Mouse (Mus musculus) B cell, adult 62 days (primary cell): ENCODE results near the gene Fer1l5. TPM values are rescaled to one million over a fixed set of nuclear protein-coding genes. Genes with fewer than 3 reads are reported as not detected.

Experiments
- total RNA-seq: library from RNA; stranded (reverse); gene quantifications from 4 replicates; pipeline ENCODE4 v1.2.4, GENCODE M21; 2023

Fer1l5 gene
- total RNA-seq, result not detected in 4 replicates

DNA sequence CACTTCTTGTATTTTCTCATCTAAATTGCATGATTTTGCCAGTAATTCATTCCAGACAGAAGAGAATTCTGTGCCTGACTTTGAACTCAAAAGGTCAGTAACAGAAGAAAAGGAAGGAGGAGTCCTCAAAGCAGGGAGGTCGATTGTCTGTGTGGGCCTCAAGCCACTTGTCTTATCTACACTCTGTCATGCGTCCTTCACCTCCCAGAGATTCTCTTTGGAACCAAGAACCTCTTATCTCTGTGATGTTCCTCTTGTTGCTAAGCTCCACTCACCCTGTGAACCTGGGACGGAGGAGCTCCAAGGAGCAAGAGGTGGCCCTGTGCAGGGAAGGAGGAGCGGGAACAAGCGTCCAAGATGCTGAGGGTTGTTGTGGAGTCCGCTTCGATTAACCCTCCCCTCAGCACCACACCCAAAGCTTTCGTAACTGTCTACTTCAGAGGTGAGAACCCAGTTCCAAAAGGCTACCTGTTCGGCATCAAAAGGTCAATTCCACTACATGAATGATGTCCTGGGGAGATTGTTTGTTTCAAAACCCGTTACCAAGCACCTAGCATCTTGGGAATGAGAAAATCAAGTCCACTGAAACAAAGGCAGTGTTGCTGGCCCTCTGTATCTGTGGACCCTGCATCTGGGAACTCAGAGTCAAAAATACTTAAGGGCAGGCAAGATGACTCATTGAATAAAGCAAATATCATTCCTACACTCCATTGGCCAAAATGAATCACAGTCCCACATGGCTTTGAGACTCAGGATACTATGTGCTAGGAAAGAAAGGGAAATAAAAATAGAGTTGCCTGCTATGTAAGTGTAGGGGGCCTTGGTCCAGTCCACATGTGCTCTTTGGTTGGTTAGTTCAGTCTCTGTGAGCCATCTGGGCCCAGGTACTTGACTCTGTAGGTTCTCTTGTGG, at the start of gene Fer1l5:
Gene Fer1l5 (plus strand): TSS at position 358 of the 912 bp plus-strand sequence.

DNA sequence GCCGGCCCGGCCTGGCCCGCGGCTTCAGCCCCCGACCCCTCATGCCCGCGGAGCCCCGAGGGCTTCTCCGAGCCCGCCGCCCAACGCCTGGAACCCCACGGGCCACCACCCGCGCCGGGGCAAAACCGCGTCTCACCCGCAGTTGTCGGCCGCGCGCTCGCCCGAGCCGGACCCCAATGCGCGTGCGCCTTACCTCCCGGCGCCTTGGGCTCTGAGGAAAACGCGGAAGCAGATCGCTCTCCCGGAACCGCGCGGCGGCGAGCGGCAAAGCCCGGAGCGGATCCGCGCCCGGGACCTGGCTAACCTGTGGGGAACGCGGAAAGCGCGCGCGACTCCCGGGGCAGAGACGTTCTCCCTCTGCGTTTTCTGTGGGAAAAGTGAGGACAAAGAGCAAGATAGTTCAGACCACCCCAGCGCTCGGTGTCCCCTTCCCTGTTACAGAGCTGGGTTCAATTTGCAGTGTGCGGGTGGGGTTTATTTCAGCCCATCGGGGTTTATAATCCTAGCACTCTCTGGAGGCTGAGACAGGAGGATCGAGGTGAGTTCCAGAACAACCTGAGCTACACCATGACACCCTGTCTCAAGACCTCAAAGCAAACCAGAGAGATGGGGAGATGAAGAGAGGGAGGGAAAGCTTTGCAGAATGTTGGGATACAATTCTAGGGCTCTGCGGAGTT, 3.0 kb upstream of the Fer1l5 start, which contains the start of gene Kansl3:
Gene Kansl3 (minus strand): TSS at position 213 of the 677 bp plus-strand sequence.

GRCm38 (mm10) chr1:36444471-36445464, 72.7 kb downstream of the Fer1l5 start, which contains the start of gene Lman2l:
TSS of gene Lman2l (minus strand) at chr1:36445271.

GRCm38 (mm10) chr1:36471181-36472105, 99.4 kb downstream of the Fer1l5 start, which contains the start of gene Cnnm4:
TSS of gene Cnnm4 (plus strand) at chr1:36471620.

Other genes starting within 250 kb of the Fer1l5 start
- gene Uggt1, start 127.6 kb upstream of the Fer1l5 start, total RNA-seq, result 90.2 to 103 TPM (median 97.8 TPM) in 4 replicates
- 103 to 121 TPM (median 115 TPM) in 4 replicates for gene Neurl3, start 97.6 kb upstream of the Fer1l5 start, total RNA-seq
- 233 to 249 TPM (median 244 TPM) in 4 replicates for gene Arid5a, start 64.6 kb upstream of the Fer1l5 start, total RNA-seq
- gene Kansl3, start 3.1 kb upstream of the Fer1l5 start, total RNA-seq, result 68.6 to 79.9 TPM (median 77.0 TPM) in 4 replicates
- 24.6 to 28.0 TPM (median 27.5 TPM) in 4 replicates for gene Lman2l, start 73.0 kb downstream of the Fer1l5 start, total RNA-seq
- gene Cnnm4, start 99.3 kb downstream of the Fer1l5 start, total RNA-seq, result 22.1 to 25.6 TPM (median 23.2 TPM) in 4 replicates
- gene Cnnm3, start 139.6 kb downstream of the Fer1l5 start, total RNA-seq, result 24.6 to 31.6 TPM (median 27.0 TPM) in 4 replicates
- gene Ankrd23, start 164.6 kb downstream of the Fer1l5 start, total RNA-seq, result 17.2 to 24.3 TPM (median 21.7 TPM) in 4 replicates
- not detected in 4 replicates for gene Gm42417, start 167.1 kb downstream of the Fer1l5 start, total RNA-seq
- 14.3 to 19.2 TPM (median 17.0 TPM) in 4 replicates for gene Ankrd39, start 175.2 kb downstream of the Fer1l5 start, total RNA-seq
- gene Sema4c, start 186.1 kb downstream of the Fer1l5 start, total RNA-seq, result 0.55 to 1.1 TPM in 2 of 4 replicates, not detected in the others